Mouse (Mus musculus) midbrain, embryonic 11.5 days (tissue): ENCODE measurements at regions not wholly inside any gene's neighbourhood (a gene's known extent, or its start where the extent isn't known, plus 50 kb on each side); places are given as distances from the start of the nearest gene placed in this dataset.

Experiments used
- ATAC-seq: fragments of 200-750 bp; cut with Nextera tagmentation; 2 replicates; pipeline ENCODE4 v1.8.0; 2017; ENCODE audit warnings: moderate TSS enrichment, moderate library complexity; ENCODE audit not compliant: low FRiP score
- DNase-seq: peaks from one replicate; pipeline ENCODE4 v3.0.0; 2015; ENCODE audit warnings: low spot score; ENCODE audit errors: missing footprints
- H3K27ac ChIP-seq: fragments of 300-500 bp; sonication (generic); 2 replicates; pipeline ENCODE4 v1.5.1; 2014; ENCODE audit warnings: low read depth, low read length
- H3K27me3 ChIP-seq: fragments of 300-500 bp; sonication (generic); 2 replicates; pipeline ENCODE4 v1.6.1; 2014; ENCODE audit warnings: mild to moderate bottlenecking, low read length, moderate library complexity, mixed read lengths; ENCODE audit not compliant: control insufficient read depth, insufficient read depth
- H3K36me3 ChIP-seq: fragments of 300-500 bp; sonication (generic); 2 replicates; pipeline ENCODE4 v1.6.1; 2014; ENCODE audit warnings: mild to moderate bottlenecking, low read length, moderate library complexity, mixed read lengths; ENCODE audit not compliant: control insufficient read depth, insufficient read depth
- H3K4me1 ChIP-seq: fragments of 300-500 bp; sonication (generic); 2 replicates; pipeline ENCODE4 v1.6.1; 2014; ENCODE audit warnings: low read length; ENCODE audit not compliant: control insufficient read depth, insufficient read depth
- H3K4me2 ChIP-seq: fragments of 300-500 bp; sonication (generic); 2 replicates; pipeline ENCODE4 v1.6.1; 2014; ENCODE audit warnings: mild to moderate bottlenecking, moderate library complexity
- H3K4me3 ChIP-seq: fragments of 300-500 bp; sonication (generic); 2 replicates; pipeline ENCODE4 v1.5.1; 2014; ENCODE audit warnings: low read depth, low read length
- H3K9ac ChIP-seq: fragments of 300-500 bp; sonication (generic); 2 replicates; pipeline ENCODE4 v1.6.1; 2014; ENCODE audit warnings: low read length
- H3K9me3 ChIP-seq: fragments of 300-500 bp; sonication (generic); 2 replicates; pipeline ENCODE4 v1.6.1; 2016; ENCODE audit warnings: low read length; ENCODE audit not compliant: control insufficient read depth
- WGBS: fragments of 180-500 bp; shearing (Covaris S2); extraction: QIAGEN DNeasy Blood & Tissue Kit; methylation state at CpG from one replicate; pipeline ENCODE4 v1.1.7; 2014; 5-methylcytosine and 5-hydroxymethylcytosine counted together

DNA sequence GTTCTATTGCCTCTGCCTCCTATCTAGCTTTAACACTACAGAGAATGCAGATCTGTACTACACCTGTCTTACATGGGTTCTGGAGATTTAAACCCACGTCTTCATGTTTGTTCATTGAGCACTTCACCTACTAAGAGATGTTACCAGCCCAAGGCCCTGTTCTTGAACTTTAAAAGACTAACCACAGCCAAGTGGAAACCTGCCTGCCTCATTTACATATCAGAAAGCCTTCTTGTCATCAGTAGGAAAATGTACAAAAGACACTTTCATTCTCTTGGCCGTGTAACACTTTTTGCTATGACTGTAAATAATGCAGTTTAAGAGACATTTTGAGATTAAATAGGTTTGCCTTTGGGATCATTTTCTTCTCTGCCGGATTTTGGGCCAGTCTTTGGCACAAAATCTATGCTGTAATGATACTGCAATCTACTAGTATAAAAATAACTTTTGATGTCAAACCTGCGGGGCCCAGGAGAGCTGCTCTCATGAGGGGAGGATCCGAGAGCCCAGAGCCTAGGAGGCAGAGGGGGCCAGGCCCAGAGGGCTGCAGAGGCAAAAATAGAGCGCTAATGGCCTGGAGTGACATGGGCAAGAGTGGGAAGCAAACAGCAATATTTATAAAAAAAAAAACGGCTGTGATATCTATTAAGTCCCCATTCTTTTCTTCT is 318.4 kb upstream of the Myo3a start:
- DNase-seq = no peak
- H3K9me3 ChIP-seq = no peaks in the 10 kb centered on the region
- H3K27me3 ChIP-seq = no peaks in the 10 kb centered on the region
- no peak overlapping the region for H3K4me2 ChIP-seq
- no peak overlapping the region for H3K27ac ChIP-seq
- 78% methylated on average over 7 of the region's 7 CpGs for WGBS
- H3K36me3 ChIP-seq = no peaks in the 10 kb centered on the region
- H3K4me1 ChIP-seq = no peaks in the 10 kb centered on the region
- no peak for ATAC-seq
- H3K4me3 ChIP-seq = no peak overlapping the region
- no peak overlapping the region for H3K9ac ChIP-seq

DNA sequence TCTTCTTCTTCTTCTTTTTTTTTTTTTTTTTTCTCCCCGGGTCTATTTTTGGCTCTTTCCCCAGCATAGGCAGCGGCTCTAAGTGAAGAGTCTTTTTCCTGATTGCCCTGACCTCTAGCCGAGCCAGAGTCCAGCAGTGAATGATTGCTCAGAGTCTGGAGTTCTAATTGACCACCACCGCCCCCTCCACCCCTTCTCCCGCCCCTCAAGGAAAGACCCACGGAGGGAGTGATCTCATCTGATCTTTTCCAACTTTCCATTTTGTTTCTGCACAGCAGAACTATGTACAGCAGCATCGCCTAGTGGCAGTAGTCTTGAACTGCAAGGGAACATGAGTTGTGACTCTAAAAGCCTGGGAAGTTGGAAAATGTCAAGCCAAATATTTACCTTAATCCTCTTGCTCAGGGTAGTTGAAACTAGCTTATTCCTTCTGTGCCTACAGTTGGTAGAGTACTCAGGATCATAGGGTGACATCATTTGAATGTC is 317.8 kb upstream of the Myo3a start:
- Histone ChIP-seq H3K4me1 (no peaks in the 10 kb centered on the region), H3K27ac (no peak overlapping the region), H3K27me3 (no peaks in the 10 kb centered on the region), H3K9ac (no peak overlapping the region), H3K36me3 (no peaks in the 10 kb centered on the region), H3K4me2 (no peak overlapping the region), H3K9me3 (no peaks in the 10 kb centered on the region), H3K4me3 (no peak overlapping the region)
- ATAC-seq (peak; percentile 68), DNase-seq (peak; percentile 95)
- WGBS = 23% methylated on average over 7 of the region's 7 CpGs

GRCm38 (mm10) chr2:21917804-21918690 is 309.3 kb upstream of the Myo3a start:
- Histone ChIP-seq H3K27me3 (no peaks in the 10 kb centered on the region), H3K4me2 (peak overlapping the region; percentile 56), H3K9me3 (peaks cover 3% of the 10 kb centered on the region; the same call in 1 of the 2 replicates), H3K9ac (peak overlapping the region; percentile 71), H3K4me3 (peak overlapping the region; percentile 29), H3K36me3 (no peaks in the 10 kb centered on the region), H3K27ac (peak overlapping the region; percentile 99), H3K4me1 (peaks cover 10% of the 10 kb centered on the region)
- ATAC-seq = peak; percentile 97
- peak; percentile 97 for DNase-seq
- WGBS = 7% methylated on average over 16 of the region's 16 CpGs

DNA sequence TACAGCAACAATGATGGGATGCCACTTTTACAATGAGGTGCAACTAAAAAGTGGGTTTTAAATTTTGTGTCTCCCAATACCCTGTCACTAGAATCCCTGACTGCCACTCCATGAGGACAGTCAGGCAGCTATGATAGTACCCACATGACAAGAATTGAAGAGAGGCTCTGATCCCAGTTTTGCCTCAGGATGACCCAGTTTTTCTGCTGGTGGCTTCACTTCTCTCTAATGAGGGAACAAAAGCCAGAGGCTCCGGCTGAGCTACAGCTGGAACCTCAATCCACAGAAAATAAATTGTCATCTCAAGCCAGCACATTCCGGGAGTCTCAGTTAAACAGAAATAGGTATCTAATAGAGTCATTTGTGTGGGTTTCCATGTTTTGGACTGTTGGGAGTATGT is 308.2 kb upstream of the Myo3a start:
- 51% methylated on average over 2 of the region's 2 CpGs for WGBS
- peak overlapping the region; percentile 71 for H3K9ac ChIP-seq

DNA sequence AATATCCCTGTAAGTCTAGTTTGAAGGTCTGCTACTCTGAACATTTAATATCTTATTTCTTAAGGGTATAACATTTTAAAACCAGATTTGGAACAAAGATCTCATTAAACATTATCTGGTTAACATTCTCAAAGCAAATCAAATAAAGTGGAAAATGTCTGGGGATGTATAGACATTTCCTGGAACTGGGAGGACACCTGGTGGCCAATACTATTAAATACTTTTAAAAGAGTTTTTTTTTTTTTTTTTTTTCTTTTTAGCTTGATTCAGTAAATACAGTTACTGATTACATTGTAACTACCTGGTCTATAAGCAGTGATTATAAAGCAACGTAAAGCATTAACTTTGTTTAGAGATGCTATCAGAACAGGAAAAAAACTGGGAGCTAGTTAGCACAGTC is 299.6 kb upstream of the Myo3a start:
- Histone ChIP-seq H3K27me3 (no peaks in the 10 kb centered on the region), H3K4me2 (no peak overlapping the region), H3K4me3 (no peak overlapping the region), H3K9me3 (no peaks in the 10 kb centered on the region), H3K36me3 (no peaks in the 10 kb centered on the region), H3K27ac (no peak overlapping the region), H3K9ac (no peak overlapping the region), H3K4me1 (no peaks in the 10 kb centered on the region)
- 50% methylated on average over 1 of the region's 1 CpGs for WGBS
- DNase-seq (peak; percentile 86), ATAC-seq (no peak)

More for the DNA sequence above, 308.2 kb upstream of the Myo3a start:
- H3K36me3 ChIP-seq = no peaks in the 10 kb centered on the region
- H3K27me3 ChIP-seq = no peaks in the 10 kb centered on the region
- peak overlapping the region; percentile 99 for H3K27ac ChIP-seq
- no peak overlapping the region for H3K4me3 ChIP-seq
- DNase-seq (peak; percentile 89), ATAC-seq (no peak)
- peaks cover 3% of the 10 kb centered on the region; the same call in 1 of the 2 replicates for H3K9me3 ChIP-seq
- peak overlapping the region; percentile 56; the same call in 1 of the 2 replicates for H3K4me2 ChIP-seq
- H3K4me1 ChIP-seq = peaks cover 10% of the 10 kb centered on the region

DNA sequence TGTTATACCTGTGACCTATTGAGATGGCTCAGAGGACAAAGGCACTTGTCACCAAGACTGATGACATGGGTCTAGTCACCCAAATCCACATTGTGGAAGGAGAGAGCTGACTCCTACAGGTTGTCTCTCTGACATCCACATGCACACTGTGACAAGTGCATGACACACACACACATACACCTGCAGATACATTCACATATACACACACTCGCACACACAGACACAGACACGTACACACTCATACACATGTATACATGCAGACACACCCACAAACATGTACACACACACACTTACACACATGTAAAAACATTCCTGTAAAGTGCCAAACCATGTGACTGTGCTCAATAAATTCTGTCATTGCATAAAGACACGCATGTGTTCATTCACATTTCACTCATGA is 287.3 kb upstream of the Myo3a start:
- 0 out of 2 replicates have a peak, but pooled peaks have one; percentile 30 for ATAC-seq
- no peak for DNase-seq
- Histone ChIP-seq H3K4me1 (no peaks in the 10 kb centered on the region), H3K36me3 (no peaks in the 10 kb centered on the region), H3K4me3 (no peak overlapping the region), H3K9me3 (no peaks in the 10 kb centered on the region), H3K4me2 (no peak overlapping the region), H3K9ac (no peak overlapping the region), H3K27me3 (no peaks in the 10 kb centered on the region), H3K27ac (no peak overlapping the region)
- 94% methylated on average over 3 of the region's 3 CpGs for WGBS

- H3K4me2 ChIP-seq = no peak overlapping the region
- H3K9ac ChIP-seq = no peak overlapping the region
- DNase-seq (peak; percentile 86), ATAC-seq (peak; percentile 71; the same call in 1 of the 2 replicates)
- no peaks in the 10 kb centered on the region for H3K36me3 ChIP-seq
- 53% methylated on average over 4 of the region's 4 CpGs for WGBS
- no peaks in the 10 kb centered on the region for H3K27me3 ChIP-seq
- no peak overlapping the region for H3K4me3 ChIP-seq
- no peaks in the 10 kb centered on the region for H3K9me3 ChIP-seq
- no peaks in the 10 kb centered on the region for H3K4me1 ChIP-seq
- H3K27ac ChIP-seq = no peak overlapping the region
Measured at GRCm38 (mm10) chr2:21940797-21941487, 286.4 kb upstream of the Myo3a start.

DNA sequence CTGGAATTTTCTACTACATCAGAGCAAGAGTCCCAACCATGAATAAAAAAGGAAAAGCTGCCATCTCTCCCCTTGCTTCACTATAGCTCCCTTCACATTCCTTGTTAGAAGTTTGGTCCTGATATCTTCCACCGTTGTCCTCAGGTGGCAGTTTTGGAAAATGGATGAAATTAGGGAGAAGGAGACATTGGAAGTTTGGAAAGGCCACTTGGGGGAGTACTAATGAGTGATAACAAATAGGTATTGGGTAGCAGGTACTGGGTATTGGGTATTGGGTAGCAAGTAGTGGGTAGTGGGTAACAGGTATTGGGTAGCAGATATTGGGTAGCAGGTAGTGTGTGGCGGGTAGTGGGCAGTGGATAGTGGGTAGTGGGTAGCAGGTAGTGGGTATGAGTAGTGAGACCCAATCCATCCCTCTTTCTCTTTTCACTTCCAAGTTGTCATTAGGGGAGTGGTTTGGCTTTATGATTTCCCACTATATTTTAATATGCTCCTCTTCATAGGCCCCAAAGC is 285.8 kb upstream of the Myo3a start:
- Histone ChIP-seq H3K4me1 (no peaks in the 10 kb centered on the region), H3K9me3 (no peaks in the 10 kb centered on the region), H3K9ac (no peak overlapping the region), H3K27ac (no peak overlapping the region), H3K4me3 (no peak overlapping the region), H3K27me3 (no peaks in the 10 kb centered on the region), H3K36me3 (no peaks in the 10 kb centered on the region), H3K4me2 (no peak overlapping the region)
- 85% methylated on average over 2 of the region's 2 CpGs for WGBS
- DNase-seq (peak; percentile 78), ATAC-seq (peak; percentile 24; the same call in 1 of the 2 replicates)
